Mouse (Mus musculus) mature B cell (primary cell): Measurements from ENCODE around the gene Ugt2b1.
"Not testable (repeated sequence)": the region's sequence is repeated elsewhere in the genome, so short reads cannot be mapped to it uniquely, and the experiment has no call there.

Experiments used
- in situ Hi-C: fragments of 300-500 bp; cut with MboI; formaldehyde crosslinking; loops from 2 replicates; pipeline ENCODE4 v1.14.3; 2019

Gene Ugt2b1

DNA sequence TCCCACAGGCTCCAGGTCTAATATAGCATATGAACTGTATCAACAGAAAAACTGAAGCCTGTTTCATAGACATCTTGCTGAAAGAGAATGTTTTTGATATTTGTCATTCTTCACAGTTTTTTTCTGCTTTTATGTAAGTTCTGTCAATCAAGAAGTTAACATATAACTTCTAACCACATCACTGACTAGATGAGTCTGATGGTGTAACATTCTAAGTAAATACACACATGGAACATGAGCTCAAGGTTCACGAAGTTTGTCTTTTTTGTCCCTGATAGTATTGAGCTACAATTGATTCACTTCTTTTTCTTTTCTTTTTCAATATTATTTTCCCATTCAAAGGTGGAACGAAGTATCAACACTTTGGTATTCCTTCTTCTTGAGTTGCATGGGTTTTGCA lies at the start of gene Ugt2b1:
Gene Ugt2b1 (minus strand): TSS at position 105 of the 400 bp plus-strand sequence.
- in situ Hi-C loops = no loop called here

- in situ Hi-C loops = not testable (repeated sequence)
Observed at GRCm38 (mm10) chr5:86967271-86967670, 40.9 kb upstream of the Ugt2b1 start.

DNA sequence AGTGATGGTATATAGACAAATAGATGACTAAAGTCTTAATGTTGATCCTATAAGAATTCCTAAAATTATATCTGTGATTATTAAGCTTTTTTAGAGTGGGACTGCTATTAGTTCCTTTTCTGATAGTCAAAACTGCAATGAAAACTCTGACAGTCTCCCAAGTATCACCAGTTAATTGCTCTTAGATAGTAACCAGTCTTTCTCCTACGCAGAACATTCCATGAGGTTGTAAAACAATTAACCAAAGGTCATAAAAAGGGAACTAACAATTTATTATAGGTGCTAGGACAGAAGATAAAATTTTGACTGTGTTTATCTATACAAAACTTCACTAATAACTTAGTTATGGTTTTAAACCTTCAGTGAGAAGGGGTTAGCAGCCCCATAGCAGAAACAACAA lies 36.5 kb upstream of the Ugt2b1 start:
- in situ Hi-C loops = not testable (repeated sequence)

GRCm38 (mm10) chr5:86961587-86962358 lies 35.4 kb upstream of the Ugt2b1 start:
- in situ Hi-C loops = no loop called here

GRCm38 (mm10) chr5:86960504-86960903 lies 34.2 kb upstream of the Ugt2b1 start:
- in situ Hi-C loops = no loop called here

DNA sequence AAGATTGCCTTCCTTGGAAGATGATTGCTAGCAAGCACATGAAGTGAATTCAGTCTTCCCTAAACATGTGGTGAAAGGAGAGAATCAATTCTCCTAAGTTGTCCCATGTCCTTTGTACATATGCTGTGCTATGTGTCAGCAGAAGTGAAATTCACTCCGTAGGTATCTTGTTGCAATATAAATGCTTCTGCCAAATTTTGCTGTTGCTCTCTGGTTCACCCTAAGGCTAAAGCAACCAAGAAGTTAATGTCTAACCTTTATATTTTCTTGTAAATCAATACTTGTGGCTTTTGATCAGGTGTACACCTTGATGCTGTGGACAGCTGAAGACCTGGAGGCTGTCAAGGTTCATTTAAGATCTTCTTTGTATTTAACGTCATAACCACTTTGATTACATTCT lies 15.8 kb upstream of the Ugt2b1 start:
- in situ Hi-C loops = no loop called here

DNA sequence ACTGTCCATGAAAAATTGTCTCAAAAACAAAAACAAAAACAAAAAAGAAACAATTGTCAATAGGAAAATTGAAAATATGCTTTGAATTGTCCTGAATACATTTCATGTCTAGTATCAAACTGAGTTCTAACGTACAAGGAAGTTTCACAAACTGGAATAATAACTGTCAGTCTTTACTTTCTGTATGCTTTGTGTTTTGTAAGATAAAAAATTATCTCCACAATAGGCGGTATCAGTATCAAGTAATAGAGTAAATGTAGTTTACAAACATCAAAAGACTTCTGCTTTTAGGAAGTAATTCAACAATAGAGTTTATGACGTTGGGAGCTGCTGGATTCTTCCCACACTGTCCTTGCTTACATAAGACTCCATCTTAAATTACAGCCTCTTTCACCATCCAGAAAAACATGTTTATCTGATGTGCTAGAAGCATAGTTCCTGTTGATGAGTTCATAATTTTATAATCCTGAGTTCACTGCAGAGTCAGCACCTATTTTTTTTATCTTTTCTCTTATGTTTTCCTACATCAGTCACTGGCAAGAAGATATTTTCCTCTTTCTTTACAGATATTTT lies 5.6 kb downstream of the Ugt2b1 start:
- in situ Hi-C loops = no loop called here

GRCm38 (mm10) chr5:86911357-86912099 lies 14.8 kb downstream of the Ugt2b1 start:
- in situ Hi-C loops = no loop called here

DNA sequence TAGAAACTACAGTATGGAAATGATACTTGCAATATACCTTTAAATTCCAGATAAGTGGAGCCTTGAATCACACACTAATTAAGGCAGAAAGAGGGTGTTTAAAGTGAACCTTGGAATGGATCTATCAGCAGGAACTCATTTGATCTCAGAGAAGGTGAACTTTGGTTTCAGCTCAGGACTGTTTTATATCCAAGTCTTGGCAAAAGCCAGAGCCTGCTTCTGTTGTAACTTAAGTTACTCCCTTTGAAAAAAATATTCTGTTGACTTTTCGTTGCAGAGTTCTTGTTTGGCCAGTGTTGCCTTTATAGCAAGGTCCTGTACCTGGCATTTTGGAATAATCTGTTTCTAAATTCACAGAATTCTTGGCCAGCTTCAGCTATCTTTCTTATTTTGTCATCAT lies 15.6 kb downstream of the Ugt2b1 start:
- in situ Hi-C loops = no loop called here

DNA sequence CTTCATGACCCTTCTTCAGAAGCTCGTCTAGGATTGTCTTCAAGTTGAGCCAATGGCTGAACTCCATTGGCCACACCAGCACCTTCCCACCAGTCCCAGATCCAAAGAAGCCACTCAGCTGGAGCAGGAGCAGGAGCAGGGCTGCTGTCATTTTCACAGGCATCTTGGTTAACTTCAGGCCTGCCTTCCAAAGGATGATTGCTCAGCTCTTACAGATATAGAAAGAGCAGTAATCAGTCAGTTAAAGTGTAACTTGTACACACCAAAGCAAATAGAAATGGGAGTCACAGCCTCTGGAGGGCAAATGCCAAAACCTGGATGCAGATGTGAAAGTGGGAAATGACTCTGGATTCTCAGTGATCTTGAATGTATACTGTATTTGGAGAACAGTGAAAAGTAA lies 19.6 kb downstream of the Ugt2b1 start, which contains the start of gene Ugt2b34:
Gene Ugt2b34 (minus strand): TSS at position 180 of the 400 bp plus-strand sequence.
- in situ Hi-C loops = no loop called here

- in situ Hi-C loops = no loop called here
Observed at GRCm38 (mm10) chr5:86889933-86890332, 36.4 kb downstream of the Ugt2b1 start.

- in situ Hi-C loops = no loop called here
Observed at GRCm38 (mm10) chr5:86888420-86888819, 37.9 kb downstream of the Ugt2b1 start.

DNA sequence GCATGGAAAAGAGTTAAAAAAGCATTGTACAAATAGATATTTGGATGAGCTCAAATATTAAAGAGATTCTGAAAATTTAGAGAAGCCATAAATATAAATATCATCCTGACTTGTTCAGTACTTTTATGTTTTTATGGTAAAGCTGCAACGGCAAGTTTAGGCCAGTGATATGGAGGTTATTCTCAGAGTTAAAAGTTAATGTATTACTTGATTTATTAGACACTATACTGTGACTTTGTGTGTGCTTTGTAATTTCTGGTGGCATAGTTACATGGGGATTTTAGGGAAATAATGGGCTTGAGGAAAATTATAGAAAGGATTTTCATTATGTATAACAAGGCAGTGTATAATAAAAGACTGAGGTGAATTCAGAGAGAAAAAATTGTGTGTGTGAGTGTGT lies 39.2 kb downstream of the Ugt2b1 start:
- in situ Hi-C loops = no loop called here

DNA sequence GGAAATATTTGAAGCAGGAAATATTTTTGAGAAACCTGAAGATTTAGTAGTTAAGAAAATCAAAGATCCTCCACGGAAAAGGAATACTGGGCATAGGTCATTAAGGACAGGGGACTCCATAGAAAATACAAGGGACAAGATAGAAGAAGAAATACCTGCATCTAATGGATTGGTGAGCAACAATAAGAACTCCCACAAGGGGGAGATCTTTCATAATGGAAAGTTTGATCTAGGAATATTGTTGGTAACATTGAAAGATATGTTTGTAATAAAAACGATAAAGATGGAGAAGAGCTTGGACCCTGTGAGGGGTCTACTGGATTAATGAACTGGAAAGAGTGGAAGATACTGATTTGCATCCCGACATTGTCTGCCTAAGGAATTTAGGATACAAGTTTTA lies 39.7 kb downstream of the Ugt2b1 start:
- in situ Hi-C loops = no loop called here

GRCm38 (mm10) chr5:86871877-86872276 lies 54.5 kb downstream of the Ugt2b1 start:
- in situ Hi-C loops = no loop called here
